Mouse (Mus musculus) heart, embryonic 10.5 days (tissue): ENCODE data around the gene Card19. TPM values are rescaled to one million over a fixed set of nuclear protein-coding genes. Genes with fewer than 3 reads are reported as not detected.

ENCODE experiments used
- DNase-seq: peaks from one replicate; pipeline ENCODE4 v3.0.0-alpha.2; 2017; ENCODE audit warnings: low spot score
- H3K27ac ChIP-seq: fragments of 300-500 bp; sonication (generic); 2 replicates; pipeline ENCODE4 v1.5.1; 2016; ENCODE audit warnings: mild to moderate bottlenecking
- H3K27me3 ChIP-seq: fragments of 300-500 bp; sonication (generic); 2 replicates; pipeline ENCODE4 v1.6.1; 2016; ENCODE audit warnings: mild to moderate bottlenecking; ENCODE audit not compliant: poor library complexity, insufficient read depth, severe bottlenecking
- H3K36me3 ChIP-seq: fragments of 300-500 bp; sonication (generic); 2 replicates; pipeline ENCODE4 v1.6.1; 2016; ENCODE audit warnings: mild to moderate bottlenecking, moderate library complexity
- H3K4me1 ChIP-seq: fragments of 300-500 bp; sonication (generic); 2 replicates; pipeline ENCODE4 v1.6.1; 2016; ENCODE audit warnings: mild to moderate bottlenecking
- H3K4me3 ChIP-seq: fragments of 300-500 bp; sonication (generic); 2 replicates; pipeline ENCODE4 v1.5.1; 2016; ENCODE audit warnings: mild to moderate bottlenecking, moderate library complexity
- H3K9me3 ChIP-seq: fragments of 300-500 bp; sonication (generic); 2 replicates; pipeline ENCODE4 v1.6.1; 2016; ENCODE audit warnings: mild to moderate bottlenecking, moderate library complexity
- WGBS: fragments of 180-500 bp; shearing (Covaris S2); methylation state at CpG from one replicate; pipeline ENCODE4 v1.1.7; 2016; 5-methylcytosine and 5-hydroxymethylcytosine counted together
- polyA plus RNA-seq: library from polyadenylated mRNA; unstranded; fragments of >200 nt; fragmentation: Nextera tagmentation; extraction: Ambion mirVana; gene quantifications from 2 replicates; pipeline ENCODE4 v1.2.1, GENCODE M21; 2016

Card19 gene
- polyA plus RNA-seq, 1 experiment from 2014 or later: 52.7 TPM

DNA sequence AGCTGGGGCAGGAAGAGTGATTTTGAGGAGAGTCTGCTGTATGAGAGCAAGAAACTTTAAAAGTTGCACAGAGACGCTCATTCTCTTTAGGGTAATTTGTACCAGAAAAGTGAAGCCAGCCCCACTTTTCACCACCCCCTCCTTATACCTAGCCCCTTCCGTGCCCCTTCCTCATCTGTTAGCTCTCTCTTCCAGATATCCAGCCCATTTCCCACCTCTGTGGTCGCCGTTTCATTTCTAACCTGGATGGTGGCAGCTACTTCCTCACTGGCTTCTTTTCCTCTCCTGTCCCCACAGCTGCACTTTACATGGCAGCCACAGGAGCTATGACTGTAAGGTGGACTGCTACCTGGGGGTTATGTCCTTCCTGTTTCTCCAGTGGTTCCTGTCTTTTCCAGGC lies 3.5 kb upstream of the Card19 start:
- peaks cover 35% of the 10 kb centered on the region for H3K27me3 ChIP-seq
- H3K36me3 ChIP-seq: no peaks in the 10 kb centered on the region
- H3K9me3 ChIP-seq: 0 out of 2 replicates have a peak, but pooled peaks cover 3% of the 10 kb centered on the region
- DNase-seq: no peak
- peaks cover 31% of the 10 kb centered on the region for H3K4me1 ChIP-seq
- 77% methylated on average over 4 of the region's 4 CpGs for WGBS
- H3K4me3 ChIP-seq: no peak overlapping the region
- H3K27ac ChIP-seq: no peak overlapping the region

DNA sequence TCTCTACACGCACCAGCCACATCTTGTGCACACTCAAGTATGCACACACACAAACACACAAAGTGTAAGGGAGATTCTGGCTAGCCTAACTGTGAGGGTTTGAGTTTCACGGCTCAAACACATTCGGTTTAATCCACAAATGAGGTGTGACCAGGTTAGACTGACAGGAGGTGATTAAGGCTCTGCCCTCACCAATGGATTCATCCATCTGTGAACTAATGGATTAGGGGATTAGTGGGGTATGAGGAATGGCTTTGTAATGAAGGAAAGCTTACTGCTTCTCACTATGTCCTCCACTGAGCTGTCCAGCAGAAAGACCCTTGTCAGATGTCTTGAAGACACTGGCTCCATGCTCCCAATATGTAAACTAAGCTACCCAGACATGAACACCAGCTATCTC lies 2.8 kb upstream of the Card19 start:
- Histone ChIP-seq H3K4me3 (no peak overlapping the region), H3K4me1 (peaks cover 36% of the 10 kb centered on the region), H3K27me3 (peaks cover 28% of the 10 kb centered on the region; the same call in 1 of the 2 replicates), H3K27ac (no peak overlapping the region), H3K36me3 (no peaks in the 10 kb centered on the region), H3K9me3 (0 out of 2 replicates have a peak, but pooled peaks cover 3% of the 10 kb centered on the region)
- WGBS: 56% methylated on average over 3 of the region's 3 CpGs
- no peak for DNase-seq

DNA sequence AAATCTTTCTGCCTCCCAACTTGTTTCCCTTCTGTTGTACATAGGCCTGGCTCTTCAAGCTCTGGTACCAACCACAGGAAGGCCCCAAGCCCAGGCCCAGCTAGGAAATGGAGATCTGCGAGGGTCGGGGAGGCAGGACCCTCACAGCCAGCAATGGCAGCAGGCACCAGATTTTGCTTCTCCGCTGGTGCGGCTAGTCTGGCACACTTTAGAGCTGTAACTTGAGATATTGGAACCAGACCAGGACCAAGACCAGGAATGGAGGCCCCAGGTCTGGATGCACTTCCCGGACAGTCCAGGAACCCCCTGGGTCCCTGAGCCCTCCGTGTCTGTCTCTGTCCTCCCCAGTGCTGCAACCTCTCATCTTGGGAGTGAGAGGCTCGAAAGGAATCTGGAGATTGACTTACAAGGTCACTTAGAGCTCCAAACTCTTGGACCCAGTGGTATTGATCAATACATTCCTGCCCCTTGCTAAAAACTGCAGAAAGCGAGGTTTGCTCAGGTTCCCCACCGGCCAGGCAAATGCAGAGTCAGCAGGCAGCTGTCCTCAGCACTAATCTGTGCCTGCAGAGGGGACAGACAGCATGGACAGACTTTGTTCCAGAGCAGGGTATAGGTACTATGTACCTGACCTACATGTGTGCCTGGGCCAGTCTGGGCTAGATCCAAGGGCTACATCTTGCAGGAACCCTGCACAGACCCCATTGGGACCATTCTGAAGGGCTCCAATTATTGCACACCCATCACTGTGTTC lies 1.1 kb upstream of the Card19 start:
- 51% methylated on average over 9 of the region's 9 CpGs for WGBS
- H3K4me1 ChIP-seq: peaks cover 44% of the 10 kb centered on the region
- peak overlapping the region; percentile 96 for H3K27ac ChIP-seq
- H3K27me3 ChIP-seq: peaks cover 21% of the 10 kb centered on the region; the same call in 1 of the 2 replicates
- no peaks in the 10 kb centered on the region for H3K36me3 ChIP-seq
- peak overlapping the region; percentile 91; the same call in 1 of the 2 replicates for H3K4me3 ChIP-seq
- 0 out of 2 replicates have a peak, but pooled peaks cover 3% of the 10 kb centered on the region for H3K9me3 ChIP-seq
- DNase-seq: no peak

DNA sequence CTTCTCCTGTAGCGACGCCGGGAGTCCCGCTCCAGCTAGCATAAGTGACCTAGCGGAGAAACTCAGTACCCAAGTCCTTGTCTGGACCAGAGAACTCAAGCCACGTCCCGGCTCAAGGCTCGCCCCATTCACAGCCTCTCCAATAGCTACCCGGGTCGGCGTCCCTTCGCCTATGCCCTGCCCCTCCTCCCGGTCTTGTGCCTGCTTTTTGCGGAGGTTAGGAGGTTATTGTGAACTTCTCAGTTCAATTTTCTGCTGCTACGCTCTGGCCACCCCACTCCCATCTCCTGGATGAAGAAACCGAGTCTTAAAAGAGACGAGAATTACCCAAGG lies 349 bp upstream of the Card19 start:
- no peaks in the 10 kb centered on the region for H3K36me3 ChIP-seq
- peaks cover 52% of the 10 kb centered on the region for H3K4me1 ChIP-seq
- no peak for DNase-seq
- WGBS: 3% methylated on average over 17 of the region's 17 CpGs
- H3K9me3 ChIP-seq: 0 out of 2 replicates have a peak, but pooled peaks cover 3% of the 10 kb centered on the region
- peak overlapping the region; percentile 96 for H3K27ac ChIP-seq
- H3K27me3 ChIP-seq: peaks cover 21% of the 10 kb centered on the region; the same call in 1 of the 2 replicates
- H3K4me3 ChIP-seq: peak overlapping the region; percentile 91

DNA sequence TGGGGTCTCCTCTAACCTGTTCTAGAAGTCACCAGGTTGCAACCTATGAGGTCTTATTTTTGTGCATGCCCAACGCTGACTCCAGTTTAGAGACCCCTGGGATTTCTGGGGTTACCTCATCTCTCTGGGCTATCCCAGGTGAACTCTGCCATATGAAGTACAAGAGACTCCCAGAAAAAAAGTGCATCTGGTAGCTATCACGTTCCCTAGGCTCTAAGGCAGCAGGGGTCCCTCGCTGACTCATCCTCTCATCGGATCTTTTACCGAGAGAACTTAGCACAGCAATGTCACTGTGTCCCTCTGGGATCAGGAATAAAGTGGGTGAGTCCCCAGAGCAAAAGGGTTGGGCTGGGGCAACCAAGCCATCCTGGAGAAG lies 721 bp downstream of the Card19 start:
- H3K27ac ChIP-seq: peak overlapping the region; percentile 96
- no peaks in the 10 kb centered on the region for H3K36me3 ChIP-seq
- no peaks in the 10 kb centered on the region for H3K9me3 ChIP-seq
- DNase-seq: no peak
- H3K27me3 ChIP-seq: peaks cover 21% of the 10 kb centered on the region; the same call in 1 of the 2 replicates
- peaks cover 56% of the 10 kb centered on the region for H3K4me1 ChIP-seq
- H3K4me3 ChIP-seq: peak overlapping the region; percentile 91
- 10% methylated on average over 5 of the region's 5 CpGs for WGBS

DNA sequence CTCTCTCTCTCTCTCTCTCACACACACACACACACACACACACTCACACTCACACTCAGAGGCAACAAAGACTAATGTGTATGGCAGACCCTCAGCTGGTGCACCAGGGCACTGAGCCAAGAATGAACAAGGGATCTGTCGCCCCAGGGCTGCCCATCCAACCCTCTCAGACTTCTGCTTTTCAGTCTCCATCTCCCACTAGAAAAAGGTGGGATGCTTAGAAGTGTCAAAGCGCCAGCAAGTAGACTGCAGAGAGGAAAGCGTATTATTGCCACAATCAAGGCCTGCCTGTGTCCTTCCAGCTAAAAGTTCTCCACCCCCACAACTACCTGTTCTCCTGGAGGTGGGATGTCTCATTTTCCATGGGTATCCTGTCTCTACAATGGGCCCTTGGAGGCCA lies 1.4 kb downstream of the Card19 start:
- Histone ChIP-seq H3K36me3 (no peaks in the 10 kb centered on the region), H3K4me3 (peak overlapping the region; percentile 91; the same call in 1 of the 2 replicates), H3K4me1 (peaks cover 57% of the 10 kb centered on the region), H3K27ac (no peak overlapping the region), H3K9me3 (no peaks in the 10 kb centered on the region), H3K27me3 (peaks cover 21% of the 10 kb centered on the region; the same call in 1 of the 2 replicates)
- no peak for DNase-seq
- WGBS: 84% methylated on average over 3 of the region's 3 CpGs

DNA sequence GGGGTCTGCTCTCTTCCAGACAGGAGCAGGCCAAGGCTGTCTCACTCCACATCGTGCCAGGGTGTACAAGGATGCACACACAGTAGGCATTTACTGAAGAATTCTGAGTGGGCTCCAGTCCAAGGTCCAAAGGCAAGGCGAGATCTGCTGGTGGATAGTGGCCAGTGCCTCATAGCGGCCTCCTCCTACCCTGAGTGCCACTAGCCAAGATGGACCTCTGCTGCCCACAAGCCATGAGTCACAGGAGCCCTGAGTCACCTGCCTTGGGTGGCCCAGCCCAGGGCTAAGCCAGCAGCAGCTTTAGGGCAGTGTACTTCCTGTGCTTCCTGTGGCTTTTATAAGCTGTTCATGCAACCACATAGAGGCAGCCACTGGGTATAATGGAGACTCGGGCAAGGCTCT lies 2.3 kb downstream of the Card19 start:
- 69% methylated on average over 4 of the region's 4 CpGs for WGBS
- Histone ChIP-seq H3K4me3 (no peak overlapping the region; the same call in 1 of the 2 replicates), H3K36me3 (no peaks in the 10 kb centered on the region), H3K9me3 (no peaks in the 10 kb centered on the region), H3K4me1 (peaks cover 61% of the 10 kb centered on the region), H3K27ac (0 out of 2 replicates have a peak overlapping the region, but pooled peaks have one; percentile 19), H3K27me3 (peaks cover 18% of the 10 kb centered on the region; the same call in 1 of the 2 replicates)
- DNase-seq: no peak

DNA sequence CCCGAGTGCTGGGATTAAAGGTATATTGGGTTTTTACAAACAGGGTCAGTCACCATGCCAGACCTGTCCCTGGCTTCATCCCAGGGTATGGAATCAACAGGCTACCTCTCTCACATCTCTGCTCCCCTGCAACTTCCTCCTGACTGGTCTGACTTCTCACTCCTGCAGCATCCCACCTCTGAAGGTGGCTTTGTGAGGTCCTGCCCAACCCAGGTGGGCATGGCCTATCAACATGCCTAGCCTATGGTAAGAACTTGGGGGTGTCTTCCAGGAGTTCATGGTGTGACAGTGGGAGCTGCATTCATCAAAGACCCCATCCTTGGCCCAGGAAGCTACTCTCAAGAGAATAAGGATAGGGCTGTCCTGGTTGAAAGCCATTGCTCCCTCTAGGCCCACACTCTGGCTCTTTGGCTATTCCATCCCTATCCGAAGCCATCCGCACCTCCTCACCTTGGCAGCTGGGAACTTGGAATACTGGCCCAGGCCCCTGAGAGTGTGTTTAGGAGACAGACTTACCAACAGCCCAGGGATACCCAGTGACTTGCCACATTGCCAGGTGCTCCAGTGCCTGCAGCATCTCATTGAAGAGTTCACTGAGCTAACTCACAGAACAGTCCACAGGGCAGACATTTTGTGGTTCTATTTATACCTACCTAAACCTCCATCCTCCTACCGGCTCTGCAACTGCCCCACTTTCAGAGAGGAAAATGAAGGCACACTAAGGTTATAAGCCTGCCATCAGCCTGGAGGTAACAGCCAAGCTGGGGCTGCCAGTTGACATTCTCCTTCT lies 2.9 kb downstream of the Card19 start:
- 72% methylated on average over 4 of the region's 4 CpGs for WGBS
- no peak for DNase-seq
- Histone ChIP-seq H3K4me1 (peaks cover 61% of the 10 kb centered on the region), H3K36me3 (peaks cover 1% of the 10 kb centered on the region; the same call in 1 of the 2 replicates), H3K27me3 (peaks cover 16% of the 10 kb centered on the region; the same call in 1 of the 2 replicates), H3K9me3 (no peaks in the 10 kb centered on the region), H3K27ac (0 out of 2 replicates have a peak overlapping the region, but pooled peaks have one; percentile 19), H3K4me3 (no peak overlapping the region)

DNA sequence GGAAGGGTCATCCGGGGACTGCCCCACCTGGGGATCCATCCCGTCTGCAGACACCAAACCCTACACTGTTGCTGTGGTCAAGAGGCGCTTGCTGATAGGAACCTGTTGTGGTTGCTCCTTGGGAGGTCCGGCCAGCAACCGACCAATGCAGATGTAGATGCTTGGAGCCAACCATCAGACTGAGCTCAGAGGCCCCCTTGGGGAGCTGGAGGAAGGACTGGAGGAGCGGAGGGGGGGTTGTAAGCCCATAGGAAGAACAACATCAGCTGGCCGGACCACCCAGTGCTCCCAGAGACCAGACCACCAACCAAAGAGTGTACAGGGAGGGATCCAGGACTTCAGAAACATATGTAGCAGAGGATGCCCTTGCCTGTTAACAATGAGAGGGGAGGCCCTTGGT lies 6.5 kb downstream of the Card19 start:
- no peaks in the 10 kb centered on the region for H3K9me3 ChIP-seq
- H3K27me3 ChIP-seq: no peaks in the 10 kb centered on the region
- no peak overlapping the region for H3K4me3 ChIP-seq
- no peak for DNase-seq
- peaks cover 16% of the 10 kb centered on the region; the same call in 1 of the 2 replicates for H3K36me3 ChIP-seq
- WGBS: 48% methylated on average over 7 of the region's 7 CpGs
- H3K27ac ChIP-seq: no peak overlapping the region
- peaks cover 41% of the 10 kb centered on the region for H3K4me1 ChIP-seq

DNA sequence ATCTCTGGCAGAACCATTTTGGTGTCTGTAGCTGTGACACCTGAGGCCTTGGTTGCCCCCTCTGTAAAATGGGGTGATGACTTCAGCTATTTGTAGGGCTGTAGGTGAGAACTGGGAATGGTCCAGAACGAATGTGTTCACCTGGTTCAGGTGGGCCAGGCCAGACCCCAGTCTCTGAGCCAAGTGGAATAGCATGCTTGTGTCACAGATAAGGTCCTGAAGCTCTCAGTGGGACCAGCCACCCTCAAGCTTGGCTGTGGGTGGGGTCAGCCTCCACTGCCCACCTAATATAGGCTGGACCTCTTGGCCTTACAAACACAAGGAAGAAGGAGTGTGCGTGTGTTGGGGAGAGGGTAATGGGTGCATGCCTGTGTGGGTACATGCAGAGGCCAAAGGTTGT lies 9.5 kb downstream of the Card19 start:
- H3K4me3 ChIP-seq: no peak overlapping the region
- peaks cover 33% of the 10 kb centered on the region for H3K36me3 ChIP-seq
- H3K27ac ChIP-seq: no peak overlapping the region
- H3K27me3 ChIP-seq: no peaks in the 10 kb centered on the region
- peaks cover 20% of the 10 kb centered on the region for H3K4me1 ChIP-seq
- no peak for DNase-seq
- H3K9me3 ChIP-seq: no peaks in the 10 kb centered on the region
- 87% methylated on average over 2 of the region's 2 CpGs for WGBS

DNA sequence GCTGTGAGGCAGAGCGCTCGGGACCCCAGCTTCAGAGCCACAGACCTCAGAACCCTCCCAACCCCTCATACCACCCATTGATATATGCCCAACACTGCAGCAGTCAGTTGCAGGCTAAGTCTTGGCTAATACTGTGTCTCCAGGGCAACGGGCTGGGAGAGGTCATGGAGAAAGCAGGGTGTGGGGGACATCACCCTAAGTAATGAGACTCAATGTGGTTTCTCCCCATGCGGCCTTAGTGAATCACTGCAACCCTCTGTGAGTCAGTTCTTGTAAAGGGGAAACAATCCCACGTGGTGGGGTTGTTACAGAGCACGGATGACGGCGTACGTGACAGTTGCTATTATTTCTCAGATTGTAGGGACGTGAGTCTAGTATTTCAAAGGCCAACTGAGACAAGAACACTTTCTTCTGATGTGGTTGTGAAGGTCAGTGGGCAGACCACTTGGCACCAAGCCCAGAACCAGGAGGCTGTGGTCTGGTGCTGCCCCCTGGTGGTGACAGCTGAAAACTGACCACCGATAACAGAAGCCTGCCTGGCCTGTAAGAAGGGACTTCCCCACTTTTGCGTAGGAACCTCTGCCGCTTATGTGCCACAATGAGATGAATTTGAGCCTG lies 10.3 kb downstream of the Card19 start:
- WGBS: 51% methylated on average over 13 of the region's 13 CpGs
- H3K27ac ChIP-seq: no peak overlapping the region

DNA sequence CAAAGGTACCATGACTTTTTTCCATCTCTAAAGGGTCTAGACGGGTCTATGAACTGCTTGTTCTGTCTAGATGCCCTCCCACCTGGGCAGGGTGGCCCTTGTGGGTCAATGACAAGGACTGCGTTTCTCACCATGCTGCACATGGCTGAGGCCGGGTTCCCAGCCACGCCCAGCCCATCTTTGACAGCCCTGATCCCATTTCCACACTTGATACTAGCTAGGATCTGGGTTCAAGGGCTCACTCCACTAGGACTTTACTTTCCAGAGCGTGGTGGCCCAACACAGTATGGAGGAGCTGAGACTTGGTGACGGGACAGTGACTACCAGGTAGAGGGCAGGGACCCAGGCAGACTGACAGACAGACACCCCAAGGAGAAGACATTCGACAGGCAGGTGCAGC lies 13.3 kb downstream of the Card19 start:
- DNase-seq: no peak
- Histone ChIP-seq H3K27me3 (no peaks in the 10 kb centered on the region), H3K4me1 (peaks cover 10% of the 10 kb centered on the region), H3K27ac (no peak overlapping the region), H3K9me3 (no peaks in the 10 kb centered on the region), H3K4me3 (no peak overlapping the region), H3K36me3 (peaks cover 29% of the 10 kb centered on the region)
- WGBS: 85% methylated on average over 7 of the region's 7 CpGs

More for the DNA sequence above, 10.3 kb downstream of the Card19 start:
- Histone ChIP-seq H3K4me3 (no peak overlapping the region), H3K36me3 (peaks cover 33% of the 10 kb centered on the region), H3K4me1 (peaks cover 15% of the 10 kb centered on the region), H3K27me3 (no peaks in the 10 kb centered on the region), H3K9me3 (no peaks in the 10 kb centered on the region)
- peak; percentile 87 for DNase-seq
